Mouse (Mus musculus): ENCODE measurements around the gene Mapkap1.
A peak's percentile ranks its signal among the peaks of the same experiment; 100 is the strongest.
"Not testable (repeated sequence)": the region's sequence is repeated elsewhere in the genome, so short reads cannot be mapped to it uniquely, and the experiment has no call there.

Mapkap1 gene

DNA sequence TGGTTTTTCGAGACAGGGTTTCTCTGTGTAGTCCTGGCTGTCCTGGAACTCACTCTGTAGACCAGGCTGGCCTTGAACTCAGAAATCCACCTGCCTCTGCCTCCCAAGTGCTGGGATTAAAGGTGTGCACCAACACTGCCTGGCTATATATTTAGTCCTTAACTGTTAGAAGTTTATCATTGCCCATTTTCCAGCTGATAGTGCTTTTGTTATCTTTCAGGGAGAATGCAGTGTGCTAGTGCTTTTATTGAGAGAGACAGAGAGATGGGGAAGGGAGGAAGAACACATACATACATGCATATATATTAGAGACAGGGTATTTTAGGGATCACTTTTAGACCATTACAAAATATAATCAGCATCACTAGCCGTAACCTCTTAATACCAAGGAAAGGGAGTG is 26.3 kb downstream of the Mapkap1 start:
- not testable (repeated sequence) for DNase-seq

DNA sequence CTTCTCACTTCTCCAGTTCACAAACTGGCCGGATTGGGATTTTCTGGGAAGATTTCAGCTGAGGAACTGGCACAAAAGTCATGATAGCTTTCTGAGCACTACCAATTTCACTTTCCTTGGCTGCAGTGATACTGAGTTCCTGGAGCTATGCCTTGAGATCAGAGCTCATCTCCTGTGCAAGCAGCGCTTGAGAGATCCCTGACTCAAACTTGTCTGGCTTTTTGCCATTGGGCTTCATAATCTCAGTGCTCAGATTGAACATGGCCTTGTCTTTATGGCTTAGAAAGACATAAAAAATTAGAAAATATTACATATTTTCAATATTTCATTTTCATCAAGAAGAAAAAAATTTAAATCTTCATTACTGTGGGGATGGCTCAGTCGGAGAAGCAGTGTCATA is 29.8 kb downstream of the Mapkap1 start:
- DNase-seq = no peak

DNA sequence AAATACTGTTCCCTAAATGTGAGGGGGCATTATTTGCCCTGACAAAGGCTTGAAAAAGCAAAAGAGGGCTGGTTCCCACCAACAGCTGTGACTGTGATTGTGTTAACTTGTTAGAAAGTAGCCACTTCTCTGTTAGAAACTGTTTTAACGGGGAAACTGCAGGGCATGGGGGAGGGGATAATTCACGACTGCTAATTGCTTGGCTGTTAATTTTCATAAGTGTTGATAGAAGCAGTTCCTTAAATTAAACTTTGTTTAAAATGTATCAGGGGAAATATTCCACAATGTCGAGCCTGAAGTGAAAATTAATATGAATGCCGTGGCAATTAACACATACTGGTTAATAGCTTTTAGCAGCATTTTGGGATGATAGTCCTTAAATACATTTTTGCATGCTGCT is 42.2 kb downstream of the Mapkap1 start:
- DNase-seq = no peak

DNA sequence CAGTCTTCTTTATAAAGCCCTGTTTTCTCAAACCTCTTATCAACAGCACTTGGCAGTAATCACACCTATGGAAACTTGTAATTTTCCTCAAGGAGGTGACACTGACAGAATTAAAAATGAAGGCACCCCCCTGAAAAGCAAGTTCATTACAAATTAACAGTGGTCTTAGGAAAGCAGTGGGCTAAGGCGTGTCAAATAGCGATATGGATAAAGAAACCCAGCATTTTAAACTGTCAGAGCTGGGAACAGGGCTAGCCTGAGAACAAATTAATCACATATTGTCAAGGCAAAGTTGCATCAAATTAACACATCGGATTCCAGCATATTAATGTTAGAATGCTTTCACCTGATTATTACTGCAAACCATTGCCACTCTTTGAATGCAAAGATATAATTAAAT is 55.9 kb downstream of the Mapkap1 start:
- DNase-seq = no peak

- DNase-seq = no peak
Measured at GRCm38 (mm10) chr2:34468559-34469141, 62.1 kb downstream of the Mapkap1 start.

- no peak for DNase-seq
Measured at GRCm38 (mm10) chr2:34469324-34469723, 62.8 kb downstream of the Mapkap1 start.

- DNase-seq = no peak
Measured at GRCm38 (mm10) chr2:34473775-34474174, 67.2 kb downstream of the Mapkap1 start.

GRCm38 (mm10) chr2:34481401-34481800 is 74.8 kb downstream of the Mapkap1 start:
- DNase-seq = no peak

DNA sequence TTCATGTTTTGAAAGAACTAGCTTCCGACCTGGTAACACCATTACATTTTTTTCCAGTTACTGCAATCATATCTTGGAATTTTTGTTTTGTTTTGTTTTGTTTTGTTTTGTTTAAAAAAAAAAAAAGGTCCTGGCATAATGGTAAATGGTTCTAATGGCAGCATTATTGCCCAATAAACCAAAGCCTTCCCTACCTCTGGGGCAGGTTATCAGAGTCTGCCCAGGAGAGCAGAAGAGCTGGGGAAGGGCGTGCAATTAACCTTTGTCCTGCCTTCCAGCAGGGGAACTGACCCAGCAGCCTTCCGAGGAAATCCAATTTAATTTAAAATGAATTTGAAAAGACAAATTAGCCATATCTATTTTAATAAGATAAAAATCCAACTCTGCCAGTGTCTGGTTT is 75.5 kb downstream of the Mapkap1 start:
- DNase-seq = no peak

GRCm38 (mm10) chr2:34482531-34482930 is 76.0 kb downstream of the Mapkap1 start:
- no peak for DNase-seq

GRCm38 (mm10) chr2:34487281-34487680 is 80.7 kb downstream of the Mapkap1 start:
- DNase-seq = no peak

DNA sequence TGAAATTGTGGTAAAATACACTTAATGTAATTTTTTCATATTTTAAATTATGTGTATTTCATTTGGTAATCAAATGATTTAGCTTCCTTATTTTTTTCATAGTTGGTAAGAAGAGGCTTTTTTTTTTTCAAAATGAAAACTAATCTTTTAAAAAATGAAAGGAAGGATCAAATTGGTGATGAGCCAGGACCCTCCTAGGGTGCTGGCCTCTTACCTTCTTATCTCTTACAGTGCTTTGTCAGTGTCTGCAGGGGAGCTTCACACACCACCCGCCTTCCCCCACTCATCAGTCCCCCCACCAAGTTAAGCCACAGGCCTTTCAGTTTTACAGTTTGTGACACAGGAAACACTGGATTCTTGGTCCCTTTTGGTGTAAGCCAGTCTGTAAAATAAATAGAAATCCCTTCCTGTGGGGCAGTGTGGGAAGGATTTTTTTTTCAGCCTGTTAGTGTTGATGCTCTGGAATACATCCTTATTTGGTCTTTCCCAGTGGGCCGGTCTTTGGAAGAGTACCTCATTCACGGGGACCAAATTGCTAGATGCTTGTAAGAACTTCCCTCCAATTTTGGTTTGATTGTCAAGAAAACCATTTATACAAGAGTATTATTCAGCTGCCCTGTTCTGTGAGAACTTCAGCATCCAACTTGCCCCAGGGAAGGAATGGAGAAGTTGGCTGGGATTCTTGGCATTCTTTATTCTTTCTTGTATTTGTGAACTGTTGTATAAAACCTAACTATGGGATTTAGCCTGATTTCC is 97.6 kb downstream of the Mapkap1 start:
- no peak for DNase-seq

- not testable (repeated sequence) for DNase-seq
Measured at GRCm38 (mm10) chr2:34506162-34506561, 99.6 kb downstream of the Mapkap1 start.

DNA sequence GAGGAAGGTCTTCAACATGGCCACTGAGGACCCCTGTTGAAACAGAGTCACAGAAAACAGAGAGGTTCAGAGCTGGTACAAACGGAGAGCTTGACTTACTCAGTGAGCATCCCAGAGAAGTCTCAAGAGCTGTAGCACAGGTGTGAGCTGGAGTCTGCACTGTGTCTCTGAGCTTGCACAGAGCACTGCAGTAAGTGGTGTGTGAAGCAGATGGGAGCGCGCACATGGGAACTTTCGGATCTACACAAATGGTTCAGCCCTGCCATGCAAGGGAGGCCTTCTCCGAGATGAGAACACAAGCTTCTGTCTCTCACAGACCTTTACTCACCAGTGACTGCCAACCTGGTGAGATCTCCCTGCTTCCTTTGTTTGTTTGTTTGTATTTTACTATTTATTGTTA is 103.3 kb downstream of the Mapkap1 start:
- no peak for DNase-seq

- DNase-seq = no peak
Measured at GRCm38 (mm10) chr2:34515263-34515662, 108.7 kb downstream of the Mapkap1 start.

DNA sequence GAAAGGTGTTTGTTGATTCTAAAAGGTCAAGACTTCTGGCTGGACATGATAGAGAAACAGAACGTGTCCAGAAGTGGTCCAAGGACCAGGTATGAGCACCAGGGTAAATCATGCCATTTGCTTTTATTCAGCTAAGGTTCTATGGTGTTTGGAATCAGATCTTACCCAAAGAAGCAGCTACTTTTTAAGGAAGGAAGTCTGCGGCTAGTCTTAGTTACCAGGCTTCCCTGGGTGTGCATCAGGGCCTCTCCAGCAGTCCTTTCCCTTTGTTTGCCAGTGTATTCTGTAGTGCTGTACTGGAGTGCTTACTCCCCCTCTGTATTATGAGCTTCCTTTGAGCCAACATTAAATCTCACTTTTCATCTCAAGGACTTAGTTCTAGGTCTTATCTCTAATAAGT is 111.5 kb downstream of the Mapkap1 start:
- no peak for DNase-seq

DNA sequence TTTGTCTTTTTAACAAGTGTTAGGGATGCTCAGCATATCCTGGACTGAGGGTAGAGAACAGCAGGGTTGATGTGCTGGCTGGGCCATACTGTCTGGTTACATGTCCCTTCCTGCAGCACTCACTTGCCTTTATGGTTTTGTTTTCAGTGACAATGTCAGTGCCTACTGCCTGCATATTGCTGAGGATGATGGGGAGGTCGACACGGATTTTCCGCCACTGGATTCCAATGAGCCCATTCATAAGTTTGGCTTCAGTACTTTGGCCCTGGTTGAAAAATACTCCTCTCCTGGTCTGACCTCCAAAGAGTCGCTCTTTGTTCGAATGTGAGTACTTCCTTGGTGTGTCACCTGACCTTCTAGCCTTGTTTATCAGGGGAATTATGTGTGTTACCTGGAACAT is 112.0 kb downstream of the Mapkap1 start:
- DNase-seq = no peak

DNA sequence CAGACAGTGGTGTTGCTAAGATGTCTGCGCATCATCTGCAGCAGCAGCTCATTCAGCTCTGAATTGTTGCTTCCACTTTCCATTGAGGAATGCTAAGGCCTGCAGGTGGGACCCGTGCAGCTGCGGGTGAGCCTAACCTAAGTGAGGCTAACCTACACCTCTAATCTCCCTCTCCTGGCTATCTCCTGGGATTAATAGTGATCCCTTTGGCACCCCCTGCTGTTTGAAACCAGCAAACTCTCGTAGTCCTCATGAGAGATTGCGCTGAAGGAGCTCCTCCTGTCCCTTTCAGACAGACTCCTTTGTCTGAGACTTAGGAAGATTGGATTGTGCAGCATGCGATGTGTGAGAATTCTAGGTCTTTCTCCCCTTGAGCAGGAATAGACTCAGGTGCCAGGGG is 113.0 kb downstream of the Mapkap1 start:
- DNase-seq = peak; percentile 15 to 25

GRCm38 (mm10) chr2:34521384-34521783 is 114.8 kb downstream of the Mapkap1 start:
- DNase-seq = no peak

GRCm38 (mm10) chr2:34526527-34527371 is 120.2 kb downstream of the Mapkap1 start:
- DNase-seq = no peak

DNA sequence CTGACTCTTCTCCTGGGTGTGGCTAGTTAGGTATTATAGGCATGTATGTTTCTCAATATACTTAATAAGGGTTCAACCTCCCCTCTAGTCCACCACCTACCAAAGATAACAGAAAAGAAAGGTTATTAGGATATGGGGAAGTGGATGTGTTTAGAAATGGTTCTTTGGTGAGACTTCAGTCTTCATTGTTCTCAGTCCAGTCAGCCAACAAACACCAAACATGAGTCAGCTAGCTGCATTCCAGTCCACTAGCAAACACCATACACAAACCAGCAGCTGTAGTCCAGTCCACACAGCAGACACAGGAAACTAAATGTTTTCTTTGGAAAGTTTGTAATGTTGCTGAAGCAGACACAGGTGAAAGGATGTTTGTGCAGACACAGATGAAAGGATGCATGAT is 121.9 kb downstream of the Mapkap1 start:
- DNase-seq = no peak

GRCm38 (mm10) chr2:34530042-34530441 is 123.5 kb downstream of the Mapkap1 start:
- peak; percentile 7 to 13 for DNase-seq

- DNase-seq = no peak
Measured at GRCm38 (mm10) chr2:34531801-34532298, 125.3 kb downstream of the Mapkap1 start.

GRCm38 (mm10) chr2:34532394-34532793 is 125.8 kb downstream of the Mapkap1 start:
- DNase-seq = no peak
